Mouse (Mus musculus) stomach, postnatal 0 days (tissue): ENCODE data around the gene Msantd3.

Experiments used
- CTCF ChIP-seq: IDR thresholded peaks from 2 replicates; pipeline ENCODE4 v1.5.1; 2016; ENCODE audit warnings: antibody characterized with exemption, low read depth, mild to moderate bottlenecking, moderate library complexity
- EP300 ChIP-seq: optimal IDR thresholded peaks from 2 replicates; pipeline ENCODE3; 2016; ENCODE audit warnings: antibody characterized with exemption

DNA sequence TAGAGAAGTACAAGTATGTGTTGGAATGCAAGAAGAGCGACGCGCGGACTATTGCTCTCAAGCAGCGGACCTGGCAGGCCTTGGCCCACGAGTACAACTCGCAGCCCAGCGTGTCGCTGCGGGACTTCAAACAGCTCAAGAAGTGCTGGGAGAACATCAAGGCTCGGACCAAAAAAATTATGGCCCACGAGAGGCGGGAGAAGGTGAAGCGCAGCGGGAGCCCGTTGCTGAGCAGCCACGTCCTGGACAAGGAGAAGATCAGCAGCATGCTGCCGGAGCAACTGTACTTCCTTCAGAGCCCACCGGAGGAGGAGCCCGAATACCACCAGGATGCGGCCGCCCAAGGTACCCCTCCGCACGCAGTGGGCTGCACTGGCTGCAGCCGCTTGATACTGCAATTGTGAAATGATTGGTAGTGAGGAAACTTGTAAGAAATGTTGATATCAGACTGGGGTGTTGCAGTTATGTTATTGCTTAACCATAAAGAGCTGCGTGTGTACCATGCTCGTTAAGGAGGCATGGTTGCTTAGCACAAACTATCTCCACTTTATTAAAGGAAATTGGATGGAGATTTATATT lies 12.8 kb downstream of the Msantd3 start:
- no peak for TF ChIP-seq CTCF
- no peak for TF ChIP-seq EP300
